Mouse (Mus musculus) embryonic fibroblast, embryonic 13.5 days (primary cell): ENCODE data around the gene Pdia4.

Experiments used
- CTCF ChIP-seq: IDR thresholded peaks from 2 replicates; pipeline ENCODE4 v1.5.1; 2011; ENCODE audit warnings: mild to moderate bottlenecking, control low read depth, low read length, moderate library complexity, borderline replicate concordance; ENCODE audit not compliant: insufficient read depth
- POLR2A ChIP-seq: IDR thresholded peaks from 2 replicates; pipeline ENCODE4 v1.6.1; 2011; ENCODE audit warnings: low read depth, mild to moderate bottlenecking, control low read depth, low read length, moderate library complexity

DNA sequence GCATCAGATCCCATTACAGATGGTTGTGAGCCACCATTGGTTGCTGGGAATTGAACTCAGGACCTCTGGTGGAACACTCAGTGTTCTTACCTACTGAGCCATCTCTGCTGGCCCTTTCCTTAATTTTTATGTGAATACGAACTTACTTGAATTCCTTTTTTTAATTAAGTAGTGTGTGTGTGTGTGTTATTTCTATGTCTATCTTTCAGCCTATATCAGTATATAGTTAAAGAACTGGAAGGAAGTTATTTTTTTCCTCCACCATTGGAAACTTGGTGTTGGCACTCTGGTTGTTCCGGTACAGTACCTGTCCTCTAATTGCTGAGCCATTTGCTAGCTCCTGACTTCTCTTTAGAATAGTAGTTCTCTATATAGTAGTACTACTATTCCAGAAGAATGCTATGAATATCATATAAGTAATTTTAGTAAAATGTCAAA, 32.6 kb downstream of the Pdia4 start:
- TF ChIP-seq POLR2A (no peak), CTCF (no peak)
